Mouse (Mus musculus) natural killer cell, adult 2 months (primary cell): Measurements from ENCODE around the gene Slc38a1.

ENCODE experiments used
- DNase-seq, 2 experiments: peaks; one replicate each; pipeline ENCODE4 v3.0.0; 2022; ENCODE audit warnings: low spot score in 2 of 2

The Slc38a1 gene

DNA sequence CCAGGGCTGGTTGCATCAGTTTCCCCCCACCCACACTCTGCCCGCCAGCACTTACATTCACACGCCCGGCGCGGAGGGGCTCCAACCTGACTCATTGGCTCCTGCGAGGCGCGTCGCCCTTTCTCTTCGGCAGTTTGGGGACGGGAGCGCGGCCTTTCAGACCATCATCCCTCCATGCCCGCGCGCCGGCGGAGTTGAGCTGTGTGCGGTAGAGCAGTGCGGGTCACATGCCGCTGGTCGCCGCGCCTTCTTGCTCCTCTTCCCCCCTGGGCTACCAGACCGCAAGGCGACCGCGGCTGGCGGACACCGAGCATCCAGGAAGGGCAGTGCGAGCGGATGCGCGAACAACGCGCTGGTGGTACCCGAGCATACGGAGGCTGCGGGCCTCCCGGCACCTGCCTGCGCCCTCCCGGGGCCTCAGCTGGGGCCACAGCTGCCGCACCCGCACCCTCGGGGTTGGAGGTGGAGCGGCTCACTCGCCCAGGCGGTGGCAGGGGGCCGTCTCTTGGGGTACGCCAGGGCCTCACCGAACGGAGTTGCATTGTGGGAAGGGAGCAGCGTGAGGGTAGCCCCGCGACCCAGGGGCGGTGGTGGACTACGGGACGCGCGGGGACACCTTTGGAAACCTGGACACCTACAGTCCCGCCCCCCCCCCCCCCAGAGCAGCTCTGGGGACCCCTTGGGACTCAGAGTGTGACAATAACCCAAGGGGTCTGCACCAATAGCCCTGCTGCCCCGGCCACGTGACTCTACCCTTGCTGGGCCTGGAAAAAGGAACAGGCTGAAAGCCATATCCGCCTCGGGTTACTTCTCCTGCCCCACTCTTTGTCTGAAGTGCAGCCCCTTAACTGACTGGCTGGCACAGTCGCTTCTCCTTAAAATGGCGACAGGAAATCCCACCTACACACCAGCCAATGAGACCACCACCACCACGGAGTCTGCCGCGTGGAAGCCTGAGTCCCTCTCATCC, at the start of gene Slc38a1:
Gene Slc38a1 (minus strand): TSS at position 478 of the 970 bp plus-strand sequence.
- DNase-seq = peak; percentile 74 to 77

GRCm38 (mm10) chr15:96692401-96692800, 49.7 kb upstream of the Slc38a1 start:
- no peak for DNase-seq

DNA sequence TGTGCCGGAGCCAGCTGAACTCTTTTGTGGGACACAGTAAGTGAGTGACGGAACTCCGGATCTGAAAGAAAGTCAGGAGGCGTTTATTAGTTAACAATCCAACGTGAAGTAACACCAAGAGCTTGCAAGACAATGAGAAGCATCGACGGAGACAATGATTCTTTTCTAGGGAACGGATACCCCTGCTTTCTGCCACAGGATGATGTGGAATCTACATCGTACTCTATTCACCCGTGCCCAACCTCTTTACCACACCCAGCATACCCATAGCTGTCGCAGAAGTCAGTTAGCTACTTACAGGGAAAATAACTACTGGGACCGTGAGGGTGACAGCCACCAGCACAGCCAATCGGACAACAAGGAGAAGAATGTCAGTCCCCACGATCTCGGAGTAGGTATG, 48.7 kb upstream of the Slc38a1 start:
- no peak for DNase-seq

DNA sequence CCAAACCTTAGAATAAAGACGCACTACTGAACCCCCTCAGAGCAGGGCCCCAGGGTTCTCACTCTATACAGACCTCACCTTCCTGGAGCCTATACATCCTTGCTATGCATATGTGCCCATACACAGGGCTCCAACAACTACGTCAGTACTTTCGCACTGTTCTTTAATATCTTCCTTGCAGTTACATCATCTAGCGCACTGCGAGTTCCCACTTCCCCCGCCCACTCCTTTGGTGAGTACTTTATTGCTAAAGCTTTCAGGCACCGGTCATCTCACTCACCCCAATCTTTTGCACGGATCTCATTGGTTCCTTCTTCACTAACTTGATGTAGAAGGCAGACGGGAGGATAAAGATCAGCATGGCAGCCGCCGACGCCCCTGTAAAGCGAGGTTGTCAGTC, 48.1 kb upstream of the Slc38a1 start:
- no peak for DNase-seq

GRCm38 (mm10) chr15:96689919-96690318, 47.2 kb upstream of the Slc38a1 start:
- DNase-seq = no peak

DNA sequence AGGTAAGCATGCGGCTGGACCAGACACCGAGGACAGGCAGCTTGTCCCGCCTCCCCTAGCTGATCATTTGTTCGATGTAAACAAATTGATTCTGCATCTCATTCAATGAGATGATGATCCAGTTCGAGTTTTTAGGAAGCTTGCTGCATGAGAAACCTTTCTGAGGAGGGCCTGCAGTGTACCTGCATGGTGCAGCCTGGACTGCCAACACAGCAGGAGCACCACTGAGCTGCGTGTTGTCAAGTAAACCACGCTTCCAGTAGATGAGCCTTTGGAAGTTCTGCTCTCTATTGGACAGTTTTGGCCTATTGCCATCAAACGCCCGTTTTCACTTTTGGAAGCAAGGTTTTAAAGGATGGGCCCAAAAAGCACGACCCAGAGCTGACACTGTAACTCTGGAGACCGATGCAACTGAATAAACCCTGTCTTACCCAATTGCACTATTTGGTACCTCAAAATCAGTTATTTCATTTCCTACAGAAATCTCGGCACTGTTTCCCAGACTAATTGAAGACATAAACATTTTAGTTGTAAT, 46.1 kb upstream of the Slc38a1 start:
- no peak for DNase-seq

DNA sequence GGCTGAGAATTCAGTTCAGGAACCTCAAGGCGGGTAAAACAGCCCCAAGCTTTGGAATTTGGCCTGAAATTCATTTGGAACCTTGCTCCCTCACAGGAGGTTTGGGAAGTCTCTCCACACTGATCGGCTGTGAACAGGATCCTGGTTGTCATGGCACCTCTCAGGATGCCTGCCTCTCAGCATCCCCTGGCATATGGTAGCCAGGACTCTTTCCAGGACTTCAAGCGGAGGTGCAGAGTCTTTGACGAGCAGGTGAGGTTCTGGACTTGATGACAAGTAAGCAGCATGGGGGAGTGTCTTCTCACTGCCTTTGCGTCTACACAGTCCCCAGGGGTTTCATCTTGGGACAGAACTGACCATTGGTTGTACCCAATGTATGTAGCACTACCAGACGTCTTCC, 45.3 kb upstream of the Slc38a1 start:
- no peak for DNase-seq

DNA sequence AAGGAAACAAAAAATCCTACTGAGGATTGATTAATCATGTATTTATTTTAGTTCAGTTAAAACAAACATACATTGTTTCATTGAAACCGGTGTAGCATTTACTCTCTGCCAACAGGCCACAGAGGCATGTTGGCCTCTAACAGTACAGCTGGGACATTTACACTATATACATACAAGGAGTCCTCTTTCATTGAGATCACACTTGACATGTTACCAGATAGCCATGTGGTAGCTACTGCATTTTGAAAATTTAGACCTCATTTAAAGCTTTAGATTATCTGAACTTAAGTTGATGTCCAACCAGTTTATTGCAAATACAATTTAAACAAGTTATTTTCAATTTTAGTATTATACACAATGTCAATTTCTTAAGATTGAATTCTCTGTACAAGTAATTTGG, 44.7 kb upstream of the Slc38a1 start:
- DNase-seq = no peak

DNA sequence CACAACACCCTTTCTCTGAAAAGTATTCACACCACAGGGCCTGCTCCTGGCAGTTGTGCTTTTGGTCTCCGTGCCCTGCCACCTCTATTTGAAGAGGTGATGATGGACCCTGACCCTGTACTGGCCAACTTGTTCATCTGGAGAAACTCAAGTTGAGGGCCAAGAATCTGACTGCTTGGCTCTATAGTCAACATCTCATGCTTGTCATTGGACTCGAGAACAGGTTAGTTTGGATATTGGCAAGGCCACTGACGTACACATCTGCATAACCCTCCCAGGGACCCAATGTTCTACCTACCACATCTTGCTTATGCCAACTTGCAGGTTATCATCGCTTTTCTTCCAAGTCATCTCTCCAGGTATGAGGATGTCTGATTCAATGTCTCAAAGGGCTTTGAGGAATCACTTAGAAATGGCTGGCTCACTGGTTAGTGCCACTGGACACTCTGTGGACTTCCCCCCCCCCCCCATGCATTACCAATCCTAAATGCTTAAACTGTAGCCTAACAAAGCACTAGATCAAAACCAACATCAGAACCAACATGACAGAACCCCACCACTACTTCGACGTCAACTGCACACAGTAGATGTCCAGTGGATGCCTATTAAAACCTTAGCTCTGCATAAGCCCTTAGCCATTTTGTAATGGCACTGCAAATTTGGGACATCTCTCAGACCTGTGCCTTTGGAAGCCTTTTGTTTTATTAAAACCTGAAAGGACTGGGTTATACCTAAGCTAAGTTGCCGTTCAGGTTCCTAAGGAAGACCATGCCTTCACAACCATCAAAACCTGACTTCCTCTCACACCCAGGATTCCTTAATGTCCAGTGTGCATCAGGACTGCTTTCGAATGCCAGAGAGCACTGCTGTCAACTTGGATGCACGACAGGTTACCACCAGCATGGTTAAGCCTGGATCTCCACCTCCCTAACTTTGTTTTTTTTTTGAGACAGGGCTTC, 43.8 kb upstream of the Slc38a1 start:
- DNase-seq = no peak

DNA sequence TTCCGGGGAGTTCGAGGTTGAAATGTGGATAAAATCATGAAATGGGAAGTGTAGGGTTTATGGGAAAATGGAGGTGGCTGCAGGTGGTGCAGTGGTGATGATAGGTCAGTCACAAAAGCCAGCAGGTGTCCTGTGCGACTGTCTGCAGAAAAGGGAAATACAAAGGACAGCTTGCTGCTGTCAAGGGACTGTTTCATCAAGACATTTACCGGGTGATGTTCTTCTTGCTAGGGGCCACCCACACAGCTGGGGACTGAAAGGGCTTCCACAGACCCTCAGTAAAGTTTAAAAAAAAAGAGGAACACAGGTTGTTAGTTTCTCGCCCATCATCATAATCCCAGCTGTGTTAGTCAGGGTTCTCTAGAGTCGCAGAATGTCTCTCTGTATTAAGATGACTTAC, 42.6 kb upstream of the Slc38a1 start:
- no peak for DNase-seq

DNA sequence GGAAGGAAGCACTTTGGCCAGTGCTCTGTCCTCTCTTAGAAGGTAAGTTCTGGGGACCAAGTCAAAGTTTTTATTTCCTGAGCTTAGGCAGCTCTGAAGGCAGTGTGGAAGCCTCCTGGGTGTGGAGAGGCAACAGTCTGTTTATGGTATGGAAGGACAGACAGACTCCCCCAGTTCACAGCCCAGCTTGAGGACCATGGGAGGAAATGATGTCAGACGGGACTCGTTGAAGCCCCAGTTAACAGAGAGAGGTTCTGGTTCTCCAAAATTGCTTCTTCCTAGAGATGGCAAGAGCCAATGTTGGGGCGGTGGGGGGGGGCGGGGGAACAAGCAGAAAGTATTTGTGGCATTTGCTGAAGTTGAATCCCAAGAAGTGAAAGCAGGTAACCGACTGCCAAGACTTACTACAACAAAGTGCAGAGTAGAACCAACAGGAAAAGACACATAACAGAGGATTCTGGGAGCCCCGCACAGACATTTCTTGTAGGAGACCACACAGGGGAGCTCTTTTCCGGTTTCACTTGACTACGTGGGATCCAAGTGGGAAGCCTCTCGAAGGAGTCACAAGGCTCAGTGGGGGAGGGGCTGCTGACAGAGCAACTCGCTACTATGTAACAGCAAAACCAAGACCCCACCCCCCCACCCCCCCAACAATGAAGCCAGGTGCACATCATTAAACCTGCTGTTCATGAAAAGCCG, 41.6 kb upstream of the Slc38a1 start:
- no peak for DNase-seq

GRCm38 (mm10) chr15:96678871-96679773, 36.4 kb upstream of the Slc38a1 start:
- no peak for DNase-seq

DNA sequence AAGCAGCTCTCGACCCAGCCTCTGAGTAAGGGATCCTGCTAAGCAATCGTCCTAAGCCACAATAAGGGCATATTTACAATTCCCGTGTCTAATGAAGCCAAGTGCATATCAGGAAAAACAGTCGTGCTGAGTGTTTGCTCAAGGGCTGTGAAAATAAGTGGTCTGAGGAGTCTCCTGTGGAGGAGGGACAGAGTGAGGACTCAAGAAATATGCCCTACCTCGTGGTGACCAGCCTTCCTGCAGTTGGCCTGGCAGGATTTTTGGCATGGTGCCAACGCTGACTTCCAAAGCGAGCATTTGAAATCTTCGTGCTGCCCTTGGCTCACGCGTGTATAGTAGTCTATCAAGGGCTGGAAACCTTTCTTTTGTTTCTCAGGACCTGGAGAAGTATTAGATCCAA, 33.8 kb upstream of the Slc38a1 start:
- no peak for DNase-seq

DNA sequence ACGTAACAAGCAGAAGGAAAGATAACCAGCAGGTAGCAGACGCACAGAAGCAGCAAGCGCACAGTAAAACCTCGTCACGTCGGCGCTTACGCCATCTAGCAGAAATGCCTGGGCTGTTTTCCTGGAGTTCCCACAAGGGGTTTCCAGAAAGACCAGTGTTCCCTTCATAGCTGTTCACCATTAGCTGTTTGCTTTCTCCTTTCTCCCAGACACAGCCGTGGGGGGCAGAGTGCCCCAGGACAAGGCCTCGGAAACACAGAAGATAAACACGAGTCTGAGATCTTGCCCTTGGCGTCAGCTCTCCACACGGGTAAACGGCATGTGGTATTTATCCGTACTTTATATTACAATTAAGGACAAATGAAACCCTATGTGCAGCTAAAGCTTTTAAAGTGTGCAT, 33.0 kb upstream of the Slc38a1 start:
- DNase-seq = no peak

GRCm38 (mm10) chr15:96675055-96675454, 32.3 kb upstream of the Slc38a1 start:
- DNase-seq = no peak

DNA sequence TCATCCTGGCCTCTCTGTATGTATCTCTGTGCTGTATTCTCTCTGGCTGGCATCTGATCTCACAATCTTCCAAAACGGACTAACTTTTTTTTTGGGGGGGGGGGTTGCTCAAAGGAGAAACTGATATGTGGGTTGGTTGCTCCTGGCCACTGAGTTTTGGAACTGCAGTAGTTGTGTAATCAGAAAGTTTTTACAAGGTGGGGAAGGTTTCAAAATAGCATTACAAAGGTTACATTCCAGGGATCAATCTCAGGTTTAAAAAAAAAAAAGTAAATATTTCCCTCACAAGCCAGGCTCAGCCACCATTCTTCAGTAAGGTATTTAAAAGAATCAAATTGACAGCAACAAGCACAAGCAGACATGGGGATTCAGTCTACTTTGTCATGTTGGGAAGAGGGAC, 31.4 kb upstream of the Slc38a1 start:
- DNase-seq = no peak

GRCm38 (mm10) chr15:96669721-96670120, 27.0 kb upstream of the Slc38a1 start:
- DNase-seq = no peak

- peak; percentile 75 to 81 for DNase-seq
Observed at GRCm38 (mm10) chr15:96666663-96667062, 23.9 kb upstream of the Slc38a1 start.

DNA sequence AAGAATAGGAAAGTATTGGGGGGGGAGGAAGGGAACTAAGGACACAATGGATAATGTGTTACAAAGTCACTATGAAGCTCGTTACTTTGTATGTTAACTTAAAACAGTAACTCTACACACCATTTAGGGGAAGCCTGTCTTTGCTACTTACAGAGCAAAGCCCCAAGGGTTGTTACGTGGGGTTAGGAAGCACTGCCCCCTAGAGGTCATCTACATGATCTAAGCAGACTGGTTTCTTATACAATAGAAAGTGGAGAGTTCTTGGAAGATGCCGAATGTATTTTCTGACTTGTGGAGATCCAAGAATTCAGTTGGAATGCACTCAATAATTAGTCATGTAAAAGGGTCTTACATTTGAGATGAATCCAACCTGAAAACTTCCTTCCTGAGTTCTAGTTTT, 23.2 kb upstream of the Slc38a1 start:
- peak; percentile 81 to 86 for DNase-seq

GRCm38 (mm10) chr15:96660590-96661141, 18.0 kb upstream of the Slc38a1 start:
- DNase-seq = no peak
